Mouse (Mus musculus) embryo, embryonic 10 days (tissue): Measurements from ENCODE around the gene Umodl1.

Experiments
- DNase-seq: peaks from one replicate; pipeline ENCODE4 v3.0.0-alpha.2; 2015; ENCODE audit warnings: low spot score

The Umodl1 gene

GRCm38 (mm10) chr17:30996296-30996695 is 41.9 kb downstream of the Umodl1 start:
- no peak for DNase-seq

DNA sequence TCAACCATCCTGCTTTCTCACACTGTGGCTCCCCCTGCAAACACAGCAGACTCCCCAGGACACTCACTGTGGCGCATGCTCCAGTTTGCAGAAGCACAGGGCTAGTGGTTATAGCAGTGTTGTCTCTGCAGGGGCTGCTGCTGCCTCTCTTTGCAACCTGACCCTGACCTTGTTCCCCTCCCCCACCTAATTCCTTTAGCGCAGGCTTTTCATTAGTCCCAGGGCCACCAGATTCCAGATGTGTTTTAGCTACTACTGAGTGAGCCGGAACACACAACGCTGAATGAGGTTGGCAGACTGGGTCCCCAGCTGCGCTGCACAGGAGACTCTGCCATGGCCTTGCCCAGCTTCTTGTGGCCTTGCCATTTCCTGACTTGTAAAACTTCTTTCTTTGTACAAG is 46.5 kb downstream of the Umodl1 start:
- peak; percentile 68 for DNase-seq

- no peak for DNase-seq
These were observed 48.2 kb downstream of the Umodl1 start for GRCm38 (mm10) chr17:31002613-31003012.

GRCm38 (mm10) chr17:31005284-31005683 is 50.8 kb downstream of the Umodl1 start:
- no peak for DNase-seq

DNA sequence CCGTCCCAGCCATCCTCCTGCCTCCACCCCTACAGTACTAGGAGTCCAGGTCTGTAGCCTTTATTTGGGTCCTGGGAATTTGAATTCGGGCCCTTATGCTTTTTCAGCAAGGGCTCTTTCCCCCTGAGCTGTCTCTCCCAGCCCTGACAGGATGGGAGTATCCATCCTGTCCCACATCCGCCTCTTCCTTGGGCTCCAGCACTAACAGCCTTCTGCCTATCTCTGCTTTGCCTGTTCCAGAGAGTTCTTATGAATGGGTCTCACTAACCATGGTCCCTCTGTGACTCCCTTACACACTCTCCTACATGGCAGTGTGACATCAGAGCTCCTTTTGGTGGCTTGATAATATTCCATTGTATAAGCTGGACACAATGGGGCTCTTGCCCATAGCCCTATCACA is 52.9 kb downstream of the Umodl1 start:
- no peak for DNase-seq

DNA sequence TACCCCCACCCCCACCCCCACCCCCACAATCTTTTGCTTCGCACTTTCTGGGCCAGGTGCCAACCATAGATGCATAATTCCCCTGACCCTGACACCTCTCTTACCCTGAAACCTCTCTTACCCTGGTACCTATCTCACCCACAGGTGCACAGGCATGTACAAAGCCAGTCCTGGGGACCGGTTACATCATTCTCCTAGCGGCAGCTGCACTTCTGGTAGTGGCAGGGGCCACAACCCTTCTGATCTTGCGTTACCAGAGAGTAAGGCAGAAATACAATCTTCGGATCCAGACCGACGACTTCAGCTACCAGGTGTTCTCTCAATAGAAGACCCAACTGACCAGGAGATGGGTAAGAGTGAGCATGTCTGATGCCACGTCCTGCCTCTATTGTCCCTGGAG is 54.0 kb downstream of the Umodl1 start:
- DNase-seq = no peak

- DNase-seq = peak; percentile 86
These were observed 57.3 kb downstream of the Umodl1 start for GRCm38 (mm10) chr17:31011551-31012394.

DNA sequence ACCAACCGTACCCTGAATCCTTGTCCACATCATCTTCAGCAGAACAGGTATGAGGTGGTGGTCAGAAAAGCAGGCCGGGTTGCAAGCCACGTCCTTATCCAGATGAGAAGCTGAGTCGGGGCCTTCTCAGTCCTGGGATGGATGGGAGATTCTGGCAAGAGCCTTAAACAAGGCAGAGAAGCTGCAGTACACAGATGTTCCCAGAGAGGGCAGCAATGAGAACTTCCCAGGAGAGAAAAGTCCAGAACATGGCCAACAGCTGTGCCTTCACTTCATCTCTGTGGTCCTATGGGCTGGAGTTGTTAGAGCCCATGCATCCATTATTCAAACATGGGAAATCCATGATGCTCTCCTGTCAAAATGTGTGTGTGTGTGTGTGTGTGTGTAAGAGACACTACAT is 63.8 kb downstream of the Umodl1 start:
- peak; percentile 74 for DNase-seq

DNA sequence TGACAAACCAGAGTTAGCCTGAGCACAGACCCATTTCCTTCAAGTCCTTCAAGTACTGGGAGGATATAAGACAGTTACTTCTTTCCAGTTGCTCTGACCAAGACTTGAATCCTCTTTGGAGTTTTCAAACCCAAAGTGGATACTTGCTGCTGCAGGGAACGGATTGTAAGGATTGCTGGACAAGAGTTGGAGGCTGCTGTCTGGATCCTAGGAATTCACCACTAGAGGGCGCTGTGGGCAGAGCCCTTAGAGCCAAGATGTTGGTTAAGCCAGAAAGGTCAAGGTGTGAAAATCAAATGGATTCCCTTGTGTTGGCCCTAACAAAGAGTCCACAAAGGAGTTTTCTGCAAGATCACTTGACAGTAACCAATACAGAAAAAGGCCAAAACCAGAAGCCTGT is 65.1 kb downstream of the Umodl1 start:
- peak; percentile 82 for DNase-seq

DNA sequence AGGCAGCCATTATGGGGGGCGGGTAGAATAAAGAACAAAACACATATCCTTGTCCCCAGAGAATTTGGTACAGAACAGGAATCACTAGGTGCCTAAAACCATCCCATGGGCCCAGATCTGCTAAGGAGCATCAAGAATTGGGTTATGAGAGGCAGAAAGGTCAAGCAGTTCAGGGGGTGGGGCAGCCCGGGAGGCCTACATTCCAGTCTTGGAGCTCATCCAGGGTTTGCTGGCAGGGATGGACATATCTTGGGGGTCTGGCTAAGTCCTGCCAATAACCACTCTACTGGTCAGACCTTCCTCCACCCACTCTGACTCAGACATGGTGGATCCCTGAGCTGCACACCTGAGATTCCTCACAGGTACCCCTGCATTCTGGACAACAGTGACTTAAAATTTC is 65.6 kb downstream of the Umodl1 start:
- DNase-seq = no peak

- no peak for DNase-seq
These were observed 66.8 kb downstream of the Umodl1 start for GRCm38 (mm10) chr17:31021276-31021675.

DNA sequence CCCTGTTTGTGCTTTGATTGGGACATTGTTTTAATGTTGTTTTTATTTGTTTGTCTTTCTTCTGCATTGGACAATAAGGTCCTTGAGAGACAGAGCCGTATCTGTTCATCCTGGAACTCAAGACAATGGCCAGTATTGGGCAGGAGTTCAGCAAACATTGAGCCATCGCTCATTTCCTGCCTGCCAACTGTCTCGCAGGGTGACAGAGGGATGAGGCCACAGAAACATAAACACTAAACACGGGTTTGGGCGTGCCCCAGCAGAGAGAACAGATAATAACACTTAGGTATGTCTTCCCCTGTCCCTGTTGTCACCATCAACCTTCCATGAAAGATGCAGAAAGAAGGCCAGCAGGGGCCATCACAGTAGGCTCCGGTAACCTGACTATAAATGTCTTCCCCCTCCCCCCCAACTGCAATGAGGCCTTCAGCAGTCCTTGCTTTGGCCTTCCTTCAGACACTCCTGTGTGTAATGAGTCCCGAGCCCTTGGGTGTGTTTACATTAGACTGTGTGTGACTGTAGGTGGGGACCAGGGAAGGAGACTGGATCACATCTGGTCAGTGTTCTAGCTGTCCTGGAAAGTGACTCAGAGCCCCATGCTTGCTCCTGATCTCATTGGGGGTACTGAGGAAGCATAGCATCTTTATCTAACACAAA is 69.8 kb downstream of the Umodl1 start:
- DNase-seq = no peak

- no peak for DNase-seq
These were observed 70.3 kb downstream of the Umodl1 start for GRCm38 (mm10) chr17:31024782-31025125.

GRCm38 (mm10) chr17:31026986-31027385 is 72.5 kb downstream of the Umodl1 start:
- no peak for DNase-seq

GRCm38 (mm10) chr17:31027723-31028122 is 73.3 kb downstream of the Umodl1 start:
- no peak for DNase-seq

- DNase-seq = no peak
These were observed 74.5 kb downstream of the Umodl1 start for GRCm38 (mm10) chr17:31028821-31029370.

- DNase-seq = no peak
These were observed 75.0 kb downstream of the Umodl1 start for GRCm38 (mm10) chr17:31029407-31029806.

- DNase-seq = no peak
These were observed 77.9 kb downstream of the Umodl1 start for GRCm38 (mm10) chr17:31032341-31032740.

DNA sequence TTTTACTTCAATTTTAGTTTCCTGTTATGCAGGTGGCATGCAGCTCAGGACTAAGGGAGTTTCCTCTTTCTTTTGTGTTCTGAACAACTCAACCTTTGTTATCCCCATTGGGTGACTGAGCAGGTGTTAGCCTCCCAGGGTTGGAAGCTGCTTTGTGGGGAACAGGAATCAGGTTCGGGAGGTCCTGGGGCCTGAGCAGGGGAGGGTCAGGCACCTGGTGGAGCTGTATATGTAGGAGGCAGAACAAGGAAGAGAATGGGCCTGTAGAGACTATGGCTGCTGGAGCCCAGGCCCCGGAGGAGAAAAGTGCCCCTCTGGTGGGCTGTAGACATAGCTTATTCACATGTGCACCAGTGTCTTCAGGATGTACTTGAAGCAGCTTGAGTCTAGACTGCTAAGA is 78.8 kb downstream of the Umodl1 start:
- DNase-seq = no peak

DNA sequence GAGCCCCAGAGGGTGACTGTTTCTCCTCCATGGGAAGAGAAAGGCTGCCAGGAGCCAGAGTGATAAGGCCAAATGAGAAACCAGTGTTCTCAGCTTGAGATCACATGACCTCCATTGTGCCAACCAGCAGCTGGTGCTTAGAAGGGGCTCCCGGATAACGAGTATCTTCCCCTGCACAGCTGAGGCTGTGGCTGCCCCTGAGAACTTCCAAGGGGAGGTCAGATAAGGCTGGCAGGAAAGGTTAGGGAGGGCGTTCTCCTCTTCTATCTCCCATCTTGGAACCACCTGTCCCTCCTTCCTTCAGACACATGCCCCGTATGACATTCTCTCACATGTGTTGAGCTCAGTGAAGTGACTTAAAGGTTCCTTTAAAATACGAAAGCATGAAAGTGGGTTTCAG is 79.7 kb downstream of the Umodl1 start:
- peak; percentile 24 for DNase-seq

DNA sequence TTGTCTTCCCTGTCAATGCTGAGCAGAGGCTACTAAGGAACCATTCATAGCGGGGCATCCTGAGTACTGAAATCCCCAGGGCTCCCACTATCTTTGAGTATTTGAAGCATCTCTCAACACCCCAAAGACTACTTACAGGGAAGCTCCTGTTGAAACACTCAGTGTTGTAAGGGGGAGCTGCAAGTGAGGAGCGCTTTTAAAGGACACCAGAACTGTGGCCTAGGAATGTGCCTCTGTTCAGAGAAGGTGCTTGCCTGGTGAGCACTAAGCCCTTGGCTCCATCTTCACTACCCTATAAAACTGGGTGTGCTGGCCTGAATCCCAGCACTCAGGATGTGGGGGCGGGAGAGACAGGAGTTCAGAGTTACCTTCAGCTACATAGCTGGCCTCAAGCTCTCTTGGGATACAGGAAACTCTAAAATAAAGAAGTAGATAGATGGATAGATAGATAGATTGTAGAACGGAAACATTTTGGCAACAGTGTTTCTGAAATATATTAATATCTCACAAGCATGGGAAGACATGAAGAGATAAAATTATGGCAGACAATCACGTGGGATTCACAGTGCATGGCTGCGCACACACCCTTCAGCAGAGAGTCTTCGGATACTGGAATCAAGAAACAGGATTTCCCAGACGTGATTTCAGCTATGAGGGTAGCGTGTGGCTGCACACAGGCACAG is 80.4 kb downstream of the Umodl1 start:
- no peak for DNase-seq

DNA sequence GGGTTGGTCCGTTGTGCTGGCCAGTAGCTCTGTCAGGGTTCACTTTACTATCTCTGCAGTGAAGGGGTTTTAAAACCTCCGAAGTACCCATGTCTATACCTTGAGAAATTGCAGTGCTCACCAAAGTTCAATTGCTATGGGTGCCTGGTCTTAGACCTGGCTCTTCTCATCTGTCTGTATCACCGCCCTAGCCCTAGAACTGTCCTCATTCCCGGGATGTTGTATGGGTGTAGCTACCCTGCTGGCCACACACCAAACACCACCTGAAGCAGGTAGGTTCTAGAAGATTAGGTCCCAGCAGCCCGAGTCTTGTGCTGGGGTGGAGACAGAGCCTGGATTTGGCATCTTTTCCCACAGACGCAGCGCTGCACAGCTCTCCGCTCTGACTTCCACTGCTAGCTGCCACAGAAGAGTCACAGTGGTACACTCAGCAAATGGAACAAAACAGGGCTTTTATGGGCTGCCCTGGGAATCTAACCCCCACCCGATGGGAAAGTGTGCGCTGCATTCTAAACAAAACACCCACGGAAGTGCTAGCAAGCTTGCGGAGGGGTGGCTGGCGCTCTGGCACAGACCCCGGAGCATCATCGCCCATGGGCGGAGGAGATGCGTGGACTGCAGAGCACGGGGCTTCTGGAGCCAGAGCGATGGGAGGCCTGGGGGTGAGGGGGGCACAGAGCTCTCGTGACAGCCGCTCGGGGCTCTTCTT is 81.9 kb downstream of the Umodl1 start:
- no peak for DNase-seq
